Mouse (Mus musculus): ENCODE results near the gene Aldh1b1. TPM values are rescaled to one million over a fixed set of nuclear protein-coding genes. Genes with fewer than 3 reads are reported as not detected.
A peak's percentile ranks its signal among the peaks of the same experiment; 100 is the strongest.

Aldh1b1 gene
- total RNA-seq, 2 experiments from 2014 or later: 4.6 to 7.1 TPM

- DNase-seq (ENCODE audit: low spot score in 2 of 2): no peak
- intact Hi-C loops (cut with DNase I): loop anchor here (5.0 kb wide), 1 partner anchor 34 kb away; no protein-coding TSS in a partner anchor
These were observed 24.2 kb downstream of the Aldh1b1 start for GRCm38 (mm10) chr4:45822781-45823575.

GRCm38 (mm10) chr4:45824049-45824760 lies 25.4 kb downstream of the Aldh1b1 start:
- intact Hi-C loops (cut with DNase I): loop anchor here (5.0 kb wide), 1 partner anchor 33 kb away; no protein-coding TSS in a partner anchor
- no peak for DNase-seq (ENCODE audit: low spot score in 2 of 2)

GRCm38 (mm10) chr4:45824761-45825556 lies 26.1 kb downstream of the Aldh1b1 start:
- intact Hi-C loops (cut with DNase I): loop anchor here (5.0 kb wide), 1 partner anchor 32 kb away; no protein-coding TSS in a partner anchor
- DNase-seq (ENCODE audit: low spot score in 2 of 2): no peak

- no peak for DNase-seq (ENCODE audit: low spot score in 2 of 2)
- intact Hi-C loops (cut with DNase I): no loop called here
These were observed 27.6 kb downstream of the Aldh1b1 start, which contains the start of gene Igfbpl1 for GRCm38 (mm10) chr4:45826275-45827040. TSS of gene Igfbpl1 (minus strand) at chr4:45826923.

- DNase-seq (ENCODE audit: low spot score in 2 of 2): no peak
These were observed 31.3 kb downstream of the Aldh1b1 start for GRCm38 (mm10) chr4:45829907-45830759.

GRCm38 (mm10) chr4:45831996-45832395 lies 33.2 kb downstream of the Aldh1b1 start:
- intact Hi-C loops (cut with DNase I): no loop called here
- peak; percentile 22 to 42 for DNase-seq (ENCODE audit: low spot score in 2 of 2)

More at GRCm38 (mm10) chr4:45829907-45830759, 31.3 kb downstream of the Aldh1b1 start:
- intact Hi-C loops (cut with DNase I): no loop called here

- DNase-seq (ENCODE audit: low spot score in 2 of 2): no peak
- intact Hi-C loops (cut with DNase I): no loop called here
These were observed 34.6 kb downstream of the Aldh1b1 start for GRCm38 (mm10) chr4:45833461-45833860.

- DNase-seq (ENCODE audit: low spot score in 2 of 2): peak in 1 of 2 experiments; percentile 34
- intact Hi-C loops (cut with DNase I): no loop called here
These were observed 45.5 kb downstream of the Aldh1b1 start for GRCm38 (mm10) chr4:45844355-45844754.

GRCm38 (mm10) chr4:45846263-45846662 lies 47.4 kb downstream of the Aldh1b1 start:
- intact Hi-C loops (cut with DNase I): no loop called here

GRCm38 (mm10) chr4:45848109-45848824 lies 49.4 kb downstream of the Aldh1b1 start, which contains the start of gene Stra6l:
TSS of gene Stra6l (plus strand) at chr4:45848664.
- no peak for DNase-seq (ENCODE audit: low spot score in 2 of 2)
- intact Hi-C loops (cut with DNase I): no loop called here

More at GRCm38 (mm10) chr4:45846263-45846662, 47.4 kb downstream of the Aldh1b1 start:
- DNase-seq (ENCODE audit: low spot score in 2 of 2): no peak

GRCm38 (mm10) chr4:45848825-45849156 lies 50.0 kb downstream of the Aldh1b1 start:
- DNase-seq (ENCODE audit: low spot score in 2 of 2): no peak
- intact Hi-C loops (cut with DNase I): no loop called here

GRCm38 (mm10) chr4:45849419-45849818 lies 50.6 kb downstream of the Aldh1b1 start:
- no peak for DNase-seq (ENCODE audit: low spot score in 2 of 2)
- intact Hi-C loops (cut with DNase I): no loop called here

- DNase-seq (ENCODE audit: low spot score in 2 of 2): no peak
- intact Hi-C loops (cut with DNase I): no loop called here
These were observed 52.8 kb downstream of the Aldh1b1 start for GRCm38 (mm10) chr4:45851640-45852051.

GRCm38 (mm10) chr4:45853496-45854246 lies 54.8 kb downstream of the Aldh1b1 start:
- no peak for DNase-seq (ENCODE audit: low spot score in 2 of 2)
- intact Hi-C loops (cut with DNase I): no loop called here
